Comparison of ENCODE assay signal across 19 mouse cellular contexts in the genomic region with DNA sequence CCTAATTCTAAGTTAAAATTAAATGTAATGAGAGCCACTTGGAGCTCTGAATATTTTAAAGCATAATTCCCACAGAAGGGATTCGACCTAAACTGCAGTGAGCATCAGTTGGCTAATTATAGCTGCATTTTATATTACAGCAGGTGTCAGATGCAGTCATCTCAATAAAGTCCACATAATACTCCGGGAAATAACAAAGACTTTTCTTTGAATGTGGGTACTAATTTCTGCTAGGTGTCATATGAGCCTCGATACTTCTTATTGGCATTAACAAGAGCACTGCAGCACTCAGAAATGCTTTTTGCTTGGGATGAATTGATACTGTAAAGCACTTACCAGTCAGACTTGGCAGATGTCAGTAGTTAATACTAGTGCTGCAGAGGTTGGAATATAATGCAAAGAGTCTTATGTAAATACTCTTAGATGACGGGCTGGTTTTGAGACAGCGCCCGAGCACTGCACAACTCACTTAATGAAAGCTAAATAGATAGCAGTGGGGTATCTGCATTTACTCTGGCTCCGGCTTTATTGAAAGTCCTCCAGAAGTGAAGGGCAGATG. TPM values are rescaled to one million over a fixed set of nuclear protein-coding genes. Genes with fewer than 3 reads are reported as not detected.
DNase-seq lines count a peak whose midpoint lies in the region; ATAC-seq lines count a peak whose summit lies in the region.
"Had no signal": no experiment of that assay in that cellular context is flagged by ENCODE, and none has a peak within 500 bp of the region (broad histone marks: within the 10 kb centered on the region; RNA-seq: fewer than 3 reads in every experiment).

No protein-coding gene starts in this region.

- peaks cover 24% of the 10 kb centered on the region for H3K4me1 ChIP-seq in hindbrain, embryonic 10.5 days (replicated peaks)
- H3K4me1 ChIP-seq in hindbrain, embryonic 12.5 days = peaks cover 10% of the 10 kb centered on the region
- peaks cover 20% of the 10 kb centered on the region for H3K4me1 ChIP-seq in midbrain, embryonic 13.5 days (replicated peaks)
- H3K4me1 ChIP-seq in midbrain, embryonic 11.5 days (ENCODE audit: control insufficient read depth, insufficient read depth, low read length) = peaks cover 11% of the 10 kb centered on the region
- H3K4me1 ChIP-seq in hindbrain, embryonic 15.5 days (replicated peaks) = peaks cover 20% of the 10 kb centered on the region; the same call in 1 of the 2 replicates
- no peaks in the 10 kb centered on the region for H3K4me1 ChIP-seq in neural tube, embryonic 14.5 days (ENCODE audit: control insufficient read depth, insufficient read depth, low read length)
- H3K4me1 ChIP-seq: heart, embryonic 12.5 days; limb, embryonic 13.5 days; neural tube, embryonic 12.5 days had no signal

- H3K4me3 ChIP-seq in hindbrain, embryonic 10.5 days = no peak overlapping the region; the same call in 1 of the 2 replicates
- H3K4me3 ChIP-seq in hindbrain, embryonic 12.5 days = no peak overlapping the region
- H3K4me3 ChIP-seq in midbrain, embryonic 13.5 days (replicated peaks) = no peak overlapping the region
- H3K4me3 ChIP-seq in midbrain, embryonic 11.5 days (ENCODE audit: low read depth, low read length) = no peak overlapping the region
- H3K4me3 ChIP-seq in hindbrain, embryonic 15.5 days = no peak overlapping the region
- H3K4me3 ChIP-seq in neural tube, embryonic 14.5 days (ENCODE audit: low read depth, low read length) = no peak overlapping the region
- H3K4me3 ChIP-seq: heart, embryonic 12.5 days; limb, embryonic 13.5 days; neural tube, embryonic 12.5 days had no signal

- H3K27me3 ChIP-seq in hindbrain, embryonic 10.5 days (ENCODE audit: insufficient read depth, poor library complexity, severe bottlenecking) = no peaks in the 10 kb centered on the region
- no peaks in the 10 kb centered on the region for H3K27me3 ChIP-seq in hindbrain, embryonic 12.5 days
- no peaks in the 10 kb centered on the region for H3K27me3 ChIP-seq in midbrain, embryonic 13.5 days
- H3K27me3 ChIP-seq in midbrain, embryonic 11.5 days (ENCODE audit: control insufficient read depth, insufficient read depth, low read length) = no peaks in the 10 kb centered on the region
- H3K27me3 ChIP-seq in hindbrain, embryonic 15.5 days = no peaks in the 10 kb centered on the region
- no peaks in the 10 kb centered on the region for H3K27me3 ChIP-seq in neural tube, embryonic 14.5 days (ENCODE audit: control insufficient read depth, insufficient read depth, low read length)
- H3K27me3 ChIP-seq: CH12.LX; heart, embryonic 12.5 days; limb, embryonic 13.5 days; neural tube, embryonic 12.5 days had no signal

- no peak for ATAC-seq in hindbrain, embryonic 12.5 days (ENCODE audit: low FRiP score)
- peak; percentile 80 for ATAC-seq in midbrain, embryonic 13.5 days
- no peak for ATAC-seq in midbrain, embryonic 11.5 days (ENCODE audit: low FRiP score)
- no peak for ATAC-seq in hindbrain, embryonic 15.5 days (ENCODE audit: low FRiP score, low read depth)
- peak; percentile 60; the same call in 1 of the 2 replicates for ATAC-seq in neural tube, embryonic 14.5 days (ENCODE audit: low read depth)

- no peak overlapping the region for H3K9ac ChIP-seq in hindbrain, embryonic 12.5 days
- peak overlapping the region; percentile 41; the same call in 1 of the 2 replicates for H3K9ac ChIP-seq in midbrain, embryonic 13.5 days (replicated peaks)
- H3K9ac ChIP-seq in midbrain, embryonic 11.5 days (ENCODE audit: low read length) = no peak overlapping the region
- no peak overlapping the region for H3K9ac ChIP-seq in hindbrain, embryonic 15.5 days
- H3K9ac ChIP-seq in neural tube, embryonic 14.5 days (replicated peaks; ENCODE audit: low read depth, low read length) = no peak overlapping the region
- H3K9ac ChIP-seq: heart, embryonic 12.5 days; limb, embryonic 13.5 days; liver, embryonic 14.5 days; neural tube, embryonic 12.5 days had no signal

- H3K36me3 ChIP-seq in hindbrain, embryonic 10.5 days = no peaks in the 10 kb centered on the region
- H3K36me3 ChIP-seq in hindbrain, embryonic 12.5 days = no peaks in the 10 kb centered on the region
- no peaks in the 10 kb centered on the region for H3K36me3 ChIP-seq in midbrain, embryonic 13.5 days
- no peaks in the 10 kb centered on the region for H3K36me3 ChIP-seq in midbrain, embryonic 11.5 days (ENCODE audit: control insufficient read depth, insufficient read depth, low read length)
- no peaks in the 10 kb centered on the region for H3K36me3 ChIP-seq in hindbrain, embryonic 15.5 days
- no peaks in the 10 kb centered on the region for H3K36me3 ChIP-seq in neural tube, embryonic 14.5 days (ENCODE audit: control insufficient read depth, insufficient read depth, low read length)
- H3K36me3 ChIP-seq: heart, embryonic 12.5 days; limb, embryonic 13.5 days; neural tube, embryonic 12.5 days had no signal

- H3K4me2 ChIP-seq in hindbrain, embryonic 12.5 days (replicated peaks) = no peak overlapping the region
- peak overlapping the region; percentile 9 for H3K4me2 ChIP-seq in midbrain, embryonic 13.5 days (replicated peaks)
- H3K4me2 ChIP-seq in midbrain, embryonic 11.5 days = no peak overlapping the region
- H3K4me2 ChIP-seq in hindbrain, embryonic 15.5 days = peak overlapping the region; percentile 24; the same call in 1 of the 2 replicates
- peak overlapping the region; percentile 17; the same call in 1 of the 2 replicates for H3K4me2 ChIP-seq in neural tube, embryonic 14.5 days (ENCODE audit: low read depth, low read length)
- H3K4me2 ChIP-seq: heart, embryonic 12.5 days; limb, embryonic 13.5 days; neural tube, embryonic 12.5 days had no signal

- 61% methylated on average over 7 of the region's 7 CpGs for WGBS in hindbrain, embryonic 10.5 days
- WGBS in hindbrain, embryonic 12.5 days = 49% methylated on average over 7 of the region's 7 CpGs
- WGBS in midbrain, embryonic 13.5 days = 25% methylated on average over 7 of the region's 7 CpGs
- 64% methylated on average over 7 of the region's 7 CpGs for WGBS in midbrain, embryonic 11.5 days
- WGBS in hindbrain, embryonic 15.5 days = 31% methylated on average over 7 of the region's 7 CpGs
- 25% methylated on average over 7 of the region's 7 CpGs for WGBS in neural tube, embryonic 14.5 days

- DNase-seq in hindbrain, embryonic 10.5 days (ENCODE audit: low spot score) = no peak
- no peak for DNase-seq in midbrain, embryonic 11.5 days (ENCODE audit: low spot score, missing footprints)
- DNase-seq in embryo, embryonic 10.5 days (ENCODE audit: low spot score) = no peak
- DNase-seq in cerebellum, postnatal 10 days = no peak
- DNase-seq: adrenal gland, postnatal 14 days; cerebellum, adult 11-12 months; cerebellum, postnatal 25 days; spleen, adult 18-20 months; thymus, postnatal 25 days had no signal

- H3K27ac ChIP-seq in hindbrain, embryonic 10.5 days = peak overlapping the region; percentile 56; the same call in 1 of the 2 replicates
- H3K27ac ChIP-seq in hindbrain, embryonic 12.5 days = no peak overlapping the region
- H3K27ac ChIP-seq in midbrain, embryonic 13.5 days = peak overlapping the region; percentile 67; the same call in 1 of the 2 replicates
- H3K27ac ChIP-seq in midbrain, embryonic 11.5 days (ENCODE audit: low read depth, low read length) = no peak overlapping the region
- no peak overlapping the region for H3K27ac ChIP-seq in hindbrain, embryonic 15.5 days (replicated peaks)
- H3K27ac ChIP-seq in neural tube, embryonic 14.5 days (ENCODE audit: low read depth, low read length) = no peak overlapping the region
- H3K27ac ChIP-seq: limb, embryonic 13.5 days; liver, embryonic 14.5 days; macrophage; neural tube, embryonic 12.5 days had no signal

- H3K9me3 ChIP-seq in hindbrain, embryonic 10.5 days = no peaks in the 10 kb centered on the region
- no peaks in the 10 kb centered on the region for H3K9me3 ChIP-seq in hindbrain, embryonic 12.5 days (replicated peaks)
- no peaks in the 10 kb centered on the region for H3K9me3 ChIP-seq in midbrain, embryonic 13.5 days
- no peaks in the 10 kb centered on the region for H3K9me3 ChIP-seq in midbrain, embryonic 11.5 days (ENCODE audit: control insufficient read depth, low read length)
- H3K9me3 ChIP-seq in hindbrain, embryonic 15.5 days = no peaks in the 10 kb centered on the region
- no peaks in the 10 kb centered on the region for H3K9me3 ChIP-seq in neural tube, embryonic 14.5 days (ENCODE audit: control insufficient read depth, low read length)
- H3K9me3 ChIP-seq: heart, embryonic 12.5 days; limb, embryonic 13.5 days; neural tube, embryonic 12.5 days had no signal

RNA-seq across cellular contexts. Expression of a gene that starts 42.0 kb away (rescaled TPM):
- 44.2 and 47.3 TPM in 2 replicates for polyA plus RNA-seq in hindbrain, embryonic 10.5 days (2016; fragmentation: Nextera tagmentation; extraction: Ambion mirVana)
- polyA plus RNA-seq in hindbrain, embryonic 12.5 days (2016; fragmentation: Nextera tagmentation; extraction: Ambion mirVana) = 45.7 and 47.9 TPM in 2 replicates
- 51.1 and 56.0 TPM in 2 replicates for polyA plus RNA-seq in midbrain, embryonic 13.5 days (2015; fragmentation: Nextera tagmentation; extraction: Ambion mirVana)
- 46.0 and 54.0 TPM in 2 replicates for polyA plus RNA-seq in midbrain, embryonic 11.5 days (2014; fragmentation: Nextera tagmentation; extraction: Ambion mirVana)
- polyA plus RNA-seq in hindbrain, embryonic 15.5 days (2015; fragmentation: Nextera tagmentation; extraction: Ambion mirVana) = 34.4 and 38.3 TPM in 2 replicates
- 46.8 and 50.1 TPM in 2 replicates for polyA plus RNA-seq in neural tube, embryonic 14.5 days (2014; fragmentation: Nextera tagmentation; extraction: Ambion mirVana)

Comparison
In these comparisons a context has a peak if more than half of its experiments do, and no peak if none do; other contexts are left out.
1. H3K27ac ChIP-seq: peak in hindbrain, embryonic 10.5 days (single experiment) and midbrain, embryonic 13.5 days (single experiment); none in hindbrain, embryonic 12.5 days (single experiment), midbrain, embryonic 11.5 days (single experiment), hindbrain, embryonic 15.5 days (single experiment) and neural tube, embryonic 14.5 days (single experiment).
2. ATAC-seq: peak in midbrain, embryonic 13.5 days (single experiment) and neural tube, embryonic 14.5 days (single experiment); none in hindbrain, embryonic 12.5 days (single experiment), midbrain, embryonic 11.5 days (single experiment) and hindbrain, embryonic 15.5 days (single experiment).
3. H3K4me2 ChIP-seq: peak in midbrain, embryonic 13.5 days (single experiment), hindbrain, embryonic 15.5 days (single experiment) and neural tube, embryonic 14.5 days (single experiment); none in hindbrain, embryonic 12.5 days (single experiment) and midbrain, embryonic 11.5 days (single experiment).